Mouse (Mus musculus): ENCODE results near the gene Hivep1.

DNA sequence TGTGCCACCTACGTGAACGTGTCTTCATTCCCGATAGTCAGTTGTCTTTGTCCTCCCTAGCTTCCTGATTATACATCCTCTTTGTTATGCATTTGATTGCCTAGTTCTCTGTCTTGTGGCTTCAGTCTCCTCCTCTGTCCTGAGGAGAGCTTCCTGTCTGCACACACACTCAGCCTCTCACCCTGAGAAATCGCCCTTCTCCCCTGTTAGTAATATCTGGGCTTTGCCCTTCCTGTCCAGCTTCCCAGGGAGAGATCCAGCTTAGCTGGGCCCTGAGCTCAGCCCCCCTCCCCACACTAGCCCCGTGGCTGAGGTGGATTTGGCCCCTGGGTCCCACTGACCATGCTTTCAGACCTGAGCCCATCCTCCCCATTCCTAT is 98.2 kb downstream of the Hivep1 start:
- TF ChIP-seq ZNF384 (IDR thresholded peaks at IDR 0.05; ENCODE audit: low read depth, low read length) (no peak), POLR2AphosphoS2 (IDR thresholded peaks at IDR 0.05; ENCODE audit: low read depth, low read length) (no peak), GABPA (IDR thresholded peaks at IDR 0.05; ENCODE audit: insufficient replicate concordance, low read depth, low read length) (no peak), MAX (IDR thresholded peaks at IDR 0.05; ENCODE audit: low read length) (no peak), POLR2A (IDR thresholded peaks at IDR 0.05; ENCODE audit: low read depth, low read length) (no peak), ELF1 (IDR thresholded peaks at IDR 0.05; ENCODE audit: low read depth, low read length) (no peak), RCOR1 (conservative IDR thresholded peaks at IDR 0.05; ENCODE audit: low read depth, low read length) (no peak), MAFK (IDR thresholded peaks at IDR 0.05; ENCODE audit: insufficient replicate concordance, low read length) (no peak)

Data from CH12.LX (cell line).